Mouse (Mus musculus) lung, adult 2 months (tissue): Measurements from ENCODE around the gene Slc17a9.

ENCODE experiments used
- CTCF ChIP-seq: fragments of 200-500 bp; IDR thresholded peaks from 2 replicates; pipeline ENCODE4 v1.5.1; 2011; ENCODE audit warnings: mild to moderate bottlenecking, low read length, control low read depth; ENCODE audit not compliant: insufficient read depth
- POLR2A ChIP-seq: fragments of 200-500 bp; IDR thresholded peaks from 2 replicates; pipeline ENCODE4 v1.6.1; 2011; ENCODE audit warnings: low read depth, mild to moderate bottlenecking, control low read depth, low read length, borderline replicate concordance; ENCODE audit errors: extremely low read depth

DNA sequence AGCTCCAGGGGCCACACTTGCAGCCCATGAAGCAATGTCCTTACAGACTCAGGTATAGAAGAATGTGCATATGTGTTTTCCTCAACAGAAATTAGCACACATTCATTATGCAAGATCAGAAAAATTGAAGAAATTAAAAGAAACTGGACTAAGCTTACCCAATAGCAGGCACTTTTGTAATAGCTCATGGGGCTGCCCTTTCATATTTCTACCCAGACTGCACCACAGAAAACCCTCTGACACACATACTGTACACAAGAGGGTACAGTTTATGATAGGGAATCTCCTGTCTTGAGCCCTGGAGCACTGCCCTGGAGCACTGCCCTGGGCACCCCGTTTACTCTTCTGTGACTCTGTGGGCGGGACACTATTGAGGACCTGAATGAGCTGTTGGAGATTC is 12.9 kb downstream of the Slc17a9 start:
- TF ChIP-seq CTCF (no peak), POLR2A (no peak)
